Mouse (Mus musculus) cerebellum, adult (tissue): ENCODE measurements around the gene Kdelc2.

Source experiments
- ATAC-seq: cut with Nextera tagmentation; 2 replicates; pipeline ENCODE4 v1.9.2; 2017; ENCODE audit warnings: mild to moderate bottlenecking, moderate library complexity, mixed read lengths; ENCODE audit not compliant: insufficient number of reproducible peaks, low FRiP score, low TSS enrichment

The Kdelc2 gene

GRCm38 (mm10) chr9:53383951-53384866 lies at the start of gene Kdelc2:
TSS of gene Kdelc2 (plus strand) at chr9:53384025.
- ATAC-seq: peak; percentile 70; the same call in 1 of the 2 replicates

DNA sequence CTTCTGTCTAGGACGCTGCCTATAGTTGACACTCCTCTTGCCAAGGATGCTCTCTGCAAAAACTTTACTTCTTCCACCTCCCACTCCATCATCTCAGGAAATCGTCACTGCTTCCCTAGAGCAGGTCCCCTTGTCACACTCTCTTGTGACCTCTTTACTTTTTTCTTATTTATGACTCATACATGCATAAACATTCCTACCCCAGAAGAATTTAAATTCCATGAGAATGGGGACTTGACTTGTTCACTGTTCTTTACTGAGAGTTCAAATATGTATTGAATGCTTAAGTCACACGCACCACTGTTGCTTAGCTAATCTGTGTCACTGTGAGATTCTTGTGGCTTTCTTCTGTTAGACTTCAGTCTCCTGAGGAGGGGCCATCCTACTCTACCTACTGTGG lies 48.7 kb upstream of the Kdelc2 start:
- no peak for ATAC-seq

GRCm38 (mm10) chr9:53339603-53340002 lies 44.2 kb upstream of the Kdelc2 start:
- ATAC-seq: no peak

GRCm38 (mm10) chr9:53340328-53340916 lies 43.4 kb upstream of the Kdelc2 start:
- ATAC-seq: no peak

DNA sequence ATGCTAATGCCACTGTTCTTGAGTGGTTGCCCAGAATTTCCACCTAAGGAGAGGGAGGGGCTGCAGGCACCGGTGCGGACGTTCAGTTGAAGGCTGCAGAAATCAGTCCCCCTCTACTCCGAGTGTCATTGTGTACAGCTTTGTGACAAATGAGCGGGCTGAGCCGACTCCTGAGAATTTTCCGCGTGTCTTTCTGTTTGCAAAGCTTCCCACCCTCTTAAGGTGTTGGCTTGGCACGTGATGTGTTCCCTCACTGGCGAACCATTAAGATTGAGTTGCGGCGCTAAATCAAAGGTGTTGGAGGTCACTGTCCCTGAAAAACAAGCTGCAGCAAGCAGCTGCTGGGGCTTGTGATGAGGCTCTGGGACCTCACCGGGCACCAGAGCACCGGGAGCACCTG lies 42.9 kb upstream of the Kdelc2 start:
- ATAC-seq: peak; percentile 29; the same call in 1 of the 2 replicates

DNA sequence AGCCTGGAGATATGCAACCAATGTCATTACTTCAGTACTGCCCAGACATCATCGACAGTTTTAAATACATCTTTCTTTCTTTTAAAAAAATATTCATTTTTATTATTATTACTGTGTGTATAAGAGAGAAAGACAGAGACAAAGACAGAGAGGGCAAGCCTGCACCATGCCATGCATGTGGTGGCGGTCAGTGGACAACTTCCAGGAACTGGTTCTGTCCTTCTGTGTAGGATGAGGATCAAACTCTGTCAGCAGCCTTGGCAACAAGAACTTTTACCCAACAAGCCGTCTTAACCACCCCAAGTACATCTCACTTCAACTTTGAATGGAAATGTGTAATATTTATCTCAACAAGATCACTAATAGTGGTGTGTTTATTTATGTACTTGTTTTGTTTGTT lies 41.8 kb upstream of the Kdelc2 start:
- ATAC-seq: no peak

DNA sequence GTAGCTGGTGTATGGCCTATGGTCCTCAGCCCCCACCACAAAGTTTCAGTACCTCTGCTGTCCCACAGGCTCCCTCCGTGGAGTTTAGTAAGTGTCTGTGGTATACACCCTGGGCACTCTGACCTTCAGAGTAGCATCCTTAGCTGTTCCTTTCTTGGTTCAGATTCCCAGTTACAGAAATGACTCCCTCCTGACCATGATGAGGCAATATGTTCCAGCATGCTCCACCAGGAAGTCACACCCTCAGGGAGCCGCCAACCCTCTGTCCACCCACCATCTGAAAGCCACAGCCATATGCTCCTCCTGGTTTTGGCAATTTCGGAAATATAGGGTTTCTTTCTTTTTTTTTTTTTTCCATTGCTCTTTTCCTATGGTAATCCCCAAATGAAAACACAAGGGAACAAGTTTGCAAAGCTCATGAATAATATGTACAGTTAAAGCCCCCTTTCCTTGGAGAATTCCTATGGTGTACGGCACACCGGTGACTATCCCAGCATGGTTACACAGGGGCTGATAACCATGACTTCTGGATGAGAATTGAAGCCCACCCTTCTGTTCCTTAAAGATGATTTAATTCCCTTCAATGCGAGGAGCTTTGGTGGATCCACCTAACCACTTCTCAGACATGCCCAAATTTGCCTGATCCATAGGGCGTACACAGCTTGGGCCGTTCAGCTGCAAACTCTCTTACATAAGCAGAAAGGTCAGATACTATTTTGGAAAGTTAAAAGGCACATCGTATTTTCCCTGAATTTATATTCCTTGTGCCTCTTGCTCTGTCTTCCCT lies 39.0 kb upstream of the Kdelc2 start:
- ATAC-seq: peak; percentile 81

- ATAC-seq: no peak
Measured at GRCm38 (mm10) chr9:53345728-53346127, 38.1 kb upstream of the Kdelc2 start.

DNA sequence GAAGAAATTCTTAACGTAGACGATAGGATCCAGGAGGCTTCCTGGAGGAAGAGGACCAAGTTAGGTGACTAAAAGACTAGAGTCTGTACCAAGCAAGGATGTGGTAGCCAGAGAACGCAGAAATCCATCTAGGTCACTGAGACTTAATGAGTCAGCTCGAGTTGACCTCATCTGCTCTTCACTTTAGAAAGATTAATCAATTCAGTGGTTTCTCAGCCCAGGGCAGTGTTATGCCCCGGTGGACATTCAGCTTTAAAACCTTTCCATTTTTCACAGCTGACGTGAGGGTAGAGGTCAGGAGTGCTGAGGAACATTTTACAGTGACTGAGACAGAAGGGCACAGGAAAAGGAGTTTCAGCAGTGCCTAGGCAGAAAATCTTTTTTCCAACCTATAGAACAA lies 37.4 kb upstream of the Kdelc2 start:
- ATAC-seq: no peak

GRCm38 (mm10) chr9:53349211-53349610 lies 34.6 kb upstream of the Kdelc2 start:
- peak; percentile 84 for ATAC-seq

DNA sequence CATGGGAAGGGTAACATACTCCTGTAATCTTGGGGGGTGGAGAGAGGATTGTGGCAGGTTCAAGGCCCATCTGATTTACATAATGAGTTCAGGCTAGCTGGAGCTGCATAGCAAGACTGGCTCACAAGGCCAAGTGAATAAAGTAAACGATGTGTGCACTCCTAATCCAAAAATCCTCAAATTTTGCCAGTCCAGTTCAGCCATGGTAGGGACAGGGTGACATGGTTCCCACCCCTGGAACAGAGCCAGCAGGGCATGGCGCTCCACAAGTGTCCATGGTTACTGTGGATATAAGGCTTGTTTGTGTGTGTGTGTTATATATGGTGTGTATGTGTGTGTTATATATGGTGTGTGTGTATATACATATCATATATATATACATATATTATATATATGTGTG lies 33.5 kb upstream of the Kdelc2 start:
- no peak for ATAC-seq

DNA sequence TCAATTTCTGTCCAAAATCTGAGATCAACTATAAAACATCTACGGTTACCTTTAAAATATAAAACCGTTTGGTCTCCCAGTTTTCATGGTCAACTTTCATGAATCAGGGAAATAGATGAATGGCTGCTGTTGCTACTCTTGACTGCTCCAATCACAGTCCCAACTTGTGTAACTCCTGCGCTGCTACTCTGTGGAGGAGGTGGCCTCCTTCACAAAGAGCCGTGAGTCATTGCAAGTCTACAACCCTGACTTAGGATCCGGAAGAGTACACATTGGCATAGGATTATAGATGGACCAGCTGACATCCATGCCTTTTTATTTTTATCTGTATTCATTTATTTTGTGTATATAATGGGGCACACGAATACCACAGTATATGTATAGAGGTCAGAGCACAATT lies 31.9 kb upstream of the Kdelc2 start:
- ATAC-seq: no peak

DNA sequence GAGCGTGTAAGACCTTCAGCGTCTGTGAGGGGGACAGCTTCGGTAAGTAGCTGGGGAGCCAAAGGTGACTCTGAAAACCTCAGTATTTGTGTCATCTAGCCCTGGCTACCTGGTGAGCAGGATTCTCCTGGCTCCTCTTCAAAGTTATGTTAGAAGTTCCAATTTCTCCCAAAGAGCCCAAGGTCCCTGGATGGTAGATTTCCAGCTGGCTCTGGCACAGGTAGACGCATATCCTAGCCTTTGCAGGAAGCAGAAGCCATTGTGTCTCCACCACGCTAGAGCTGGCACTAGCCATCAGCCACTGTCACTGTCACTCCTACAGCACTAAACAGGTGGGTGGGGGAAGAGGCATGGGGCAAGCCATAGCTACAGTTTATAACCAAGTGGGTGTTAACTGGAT lies 30.7 kb upstream of the Kdelc2 start:
- ATAC-seq: no peak

DNA sequence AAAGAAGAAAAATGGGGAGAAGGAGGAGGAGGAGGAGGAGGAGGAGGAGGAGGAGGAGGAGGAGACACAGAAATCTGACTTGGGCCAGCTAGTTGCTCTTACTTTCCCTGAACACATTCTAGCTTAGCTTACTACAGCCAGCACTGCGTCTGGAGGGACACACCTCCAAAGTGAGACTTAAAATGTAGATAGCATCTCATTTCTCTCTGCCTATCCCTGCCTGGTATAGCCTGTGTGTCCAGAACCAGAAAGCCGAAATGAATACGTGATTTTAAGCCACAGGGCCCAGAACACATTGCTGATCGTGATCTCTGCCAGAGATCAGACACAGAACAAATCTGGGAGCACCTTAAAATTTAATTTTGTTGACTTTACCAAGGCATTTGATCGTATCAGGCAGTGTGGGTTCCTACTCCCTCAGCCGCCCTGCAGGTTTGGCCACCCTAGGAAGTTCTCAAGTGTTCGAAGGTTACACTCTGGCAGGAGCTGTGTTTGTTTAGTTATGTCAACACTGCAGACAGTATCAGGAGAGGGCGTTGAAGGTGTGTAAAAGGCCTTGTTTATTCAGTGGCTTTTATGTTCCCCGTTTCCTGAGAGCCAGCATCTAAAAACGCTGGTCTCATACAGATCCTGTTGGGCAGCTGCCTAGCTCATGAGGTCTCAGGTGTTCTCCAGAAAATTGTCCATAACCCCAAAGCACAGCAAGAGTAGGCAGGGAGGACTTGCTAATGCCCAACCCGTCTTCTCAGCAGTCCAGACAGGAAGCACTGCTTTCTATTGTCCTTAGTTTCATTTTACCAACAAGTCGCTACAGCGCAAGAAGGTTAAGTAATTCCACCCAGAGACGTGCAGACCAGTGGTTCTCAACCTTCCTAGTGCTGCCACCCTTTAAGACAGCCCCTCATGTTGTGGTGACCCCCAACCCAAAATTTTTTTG lies 27.3 kb upstream of the Kdelc2 start:
- no peak for ATAC-seq

DNA sequence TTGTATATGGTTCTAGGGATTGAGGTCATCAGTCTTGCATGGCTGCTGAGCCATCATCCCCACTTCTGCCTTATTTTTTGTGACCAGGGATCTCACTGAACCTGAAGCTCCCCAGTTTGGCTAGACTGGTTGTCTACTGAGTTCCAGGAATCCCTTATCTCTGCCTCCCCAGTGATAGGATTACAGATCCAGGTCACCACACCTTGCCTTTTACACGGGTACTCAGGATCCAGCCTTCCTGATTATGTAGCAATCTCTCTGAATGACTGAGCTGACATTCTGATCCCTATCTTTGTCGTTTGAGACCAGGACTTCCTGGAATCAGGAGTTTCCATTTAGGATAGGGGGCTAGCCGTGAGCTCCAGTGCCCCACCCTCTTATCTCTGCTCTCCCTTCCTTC lies 12.5 kb upstream of the Kdelc2 start:
- no peak for ATAC-seq

DNA sequence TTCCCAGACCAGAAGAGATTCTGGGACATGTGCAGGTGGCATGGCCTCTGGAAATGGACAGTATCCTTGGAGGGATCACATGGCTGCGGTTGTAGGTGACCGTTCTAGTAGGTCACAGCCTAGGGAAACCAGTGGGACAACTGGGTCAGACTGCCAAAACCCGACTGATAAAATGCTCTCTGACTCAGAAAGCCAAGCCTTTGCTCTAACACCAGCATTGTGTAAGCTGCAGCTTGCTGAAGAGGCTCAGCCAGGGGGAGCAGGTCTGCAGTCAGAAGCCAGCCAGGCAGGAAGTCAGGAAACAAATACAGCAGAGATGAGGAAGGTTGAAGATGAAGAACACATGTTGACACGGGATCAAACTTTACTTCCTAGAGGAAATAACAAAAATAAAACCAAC lies 7.9 kb upstream of the Kdelc2 start:
- ATAC-seq: no peak

DNA sequence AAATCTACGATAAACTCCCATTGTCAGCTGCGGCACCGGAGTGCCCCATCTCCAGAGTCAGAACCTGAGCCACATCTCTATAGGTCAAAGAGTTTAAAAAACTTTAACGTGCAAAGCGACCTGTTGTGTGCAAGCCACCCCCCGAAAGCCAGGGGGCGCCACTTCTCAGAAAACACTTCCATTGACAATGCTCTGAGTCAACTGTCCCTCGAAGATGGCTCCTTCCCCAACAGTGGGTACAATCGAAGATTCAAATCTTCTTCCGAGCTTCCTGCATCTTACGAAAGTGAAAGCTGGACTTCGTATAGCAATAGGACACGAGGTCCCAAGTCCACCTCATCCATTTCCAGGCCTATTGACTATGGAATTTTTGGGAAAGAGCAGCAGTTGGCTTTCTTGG lies 7.0 kb upstream of the Kdelc2 start:
- ATAC-seq: no peak

DNA sequence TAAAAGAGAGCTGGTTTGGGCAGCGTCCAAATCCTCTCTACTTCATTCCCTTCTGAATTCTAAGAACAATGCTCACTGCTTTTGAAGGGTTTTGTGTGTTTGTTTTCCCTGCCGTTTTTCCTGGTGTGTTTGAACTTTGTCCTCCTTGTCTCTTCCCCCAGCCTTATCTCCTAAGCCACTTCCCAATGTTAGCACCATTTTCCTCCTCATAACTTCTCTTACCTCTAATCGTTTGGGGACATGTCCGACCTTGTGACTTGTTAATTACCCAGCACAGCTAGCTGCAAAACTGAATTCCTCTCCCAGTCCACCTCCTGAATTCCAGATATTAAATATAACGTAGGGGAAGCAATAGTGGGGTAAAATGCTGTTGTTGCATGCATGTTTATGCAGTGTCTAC lies 6.2 kb upstream of the Kdelc2 start:
- no peak for ATAC-seq

DNA sequence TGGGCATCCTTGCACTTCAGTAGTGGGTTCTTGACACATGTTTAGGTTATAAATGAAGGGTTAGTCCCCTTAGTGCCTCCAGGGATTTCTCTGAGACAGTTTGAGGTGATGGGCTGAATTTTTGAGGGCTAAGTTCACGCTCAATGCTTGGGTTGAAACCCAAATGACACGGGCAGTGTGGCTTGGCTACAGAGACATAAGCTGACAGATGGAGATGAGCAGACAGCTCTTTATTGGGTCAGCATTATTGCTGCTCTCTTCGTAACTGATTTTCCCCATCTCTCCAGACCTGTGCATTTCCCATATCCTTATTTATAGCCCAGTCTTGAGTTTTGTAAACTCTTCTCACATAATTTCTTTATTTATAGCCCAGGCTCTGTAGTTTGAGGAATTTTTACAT lies 5.7 kb upstream of the Kdelc2 start:
- ATAC-seq: no peak

- no peak for ATAC-seq
Measured at GRCm38 (mm10) chr9:53380595-53380994, 3.2 kb upstream of the Kdelc2 start.
